Mouse (Mus musculus) v-Abl transformed pro-B cells (cell line): ENCODE measurements around the gene Dmrtb1.

ENCODE experiments used
- in situ Hi-C, 2 experiments: fragments of 400-800 bp; cut with MboI; formaldehyde crosslinking; loops; one replicate each; pipeline ENCODE4 v1.15.1; 2025; ENCODE audit not compliant: unreplicated experiment in 2 of 2

The Dmrtb1 gene

DNA sequence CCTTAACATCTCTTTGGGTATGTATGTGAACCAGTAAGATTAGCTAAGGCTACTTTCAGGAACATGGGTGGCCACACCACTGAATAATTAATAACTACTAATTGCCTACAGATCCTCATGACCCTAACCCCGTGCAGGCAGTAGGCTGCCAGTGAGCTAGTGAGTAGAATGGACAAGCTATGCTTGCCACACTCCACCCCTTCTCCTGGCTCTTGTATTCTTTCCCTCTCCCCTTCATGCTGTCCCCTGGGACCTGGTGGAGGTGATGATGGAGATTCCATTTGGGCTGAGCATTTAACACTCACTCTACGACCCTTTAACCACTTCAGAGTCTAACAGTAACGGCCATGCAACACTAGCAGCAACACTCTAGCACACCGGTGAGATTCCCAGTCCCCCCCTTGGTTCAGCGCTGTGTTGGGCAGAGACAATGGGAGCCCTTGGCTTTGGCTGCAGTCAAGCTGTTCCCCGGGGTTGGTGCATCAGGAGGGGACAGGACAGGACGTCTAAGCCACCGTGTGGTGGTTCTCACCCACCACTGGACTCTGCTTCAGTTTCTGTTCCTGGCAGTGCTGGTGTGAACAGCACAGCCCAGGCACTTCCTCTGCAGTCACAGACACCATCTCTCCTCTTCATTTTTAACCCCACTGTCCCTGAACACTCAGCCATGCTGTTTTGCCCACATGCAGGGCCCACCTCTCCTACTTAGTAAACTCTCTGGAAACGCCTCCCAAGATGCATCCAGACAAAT, 2.8 kb downstream of the Dmrtb1 start:
- in situ Hi-C loops = no loop called here

DNA sequence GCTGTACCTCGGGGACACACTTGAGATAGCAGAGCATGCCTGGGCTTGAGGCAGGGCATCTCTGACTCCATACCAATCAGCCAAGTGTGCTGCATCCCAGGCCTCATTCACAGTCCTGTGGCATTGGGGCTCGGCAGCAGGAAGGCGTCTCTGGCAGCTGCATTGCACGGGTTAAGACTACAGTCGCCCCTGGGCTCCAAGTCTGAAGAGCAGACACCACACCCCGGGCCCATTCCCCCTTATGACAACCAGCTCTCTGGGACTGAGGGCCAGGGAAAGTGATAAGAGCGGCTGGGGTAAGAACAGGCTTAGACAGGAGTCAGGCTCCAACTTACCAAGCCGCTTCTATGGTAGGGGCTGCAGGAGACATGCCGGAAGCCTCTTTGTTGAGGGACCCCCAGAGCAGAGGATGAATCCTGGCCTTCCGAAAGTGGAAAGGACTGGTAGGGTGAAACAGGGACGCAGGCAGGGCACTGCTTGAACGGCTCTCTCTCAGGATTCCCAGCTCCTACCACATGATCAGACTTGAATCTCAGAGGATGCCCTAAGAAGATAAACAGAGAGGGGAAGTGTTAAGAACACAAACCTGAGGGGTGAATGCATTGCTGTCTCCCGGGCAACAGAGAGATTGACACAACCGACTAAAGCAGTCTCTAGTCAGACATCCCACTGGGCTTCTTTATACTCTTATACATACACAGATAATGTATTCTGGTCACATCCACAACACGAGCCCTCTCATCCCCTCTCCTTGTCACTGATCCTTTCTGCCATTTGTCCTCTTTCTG, 3.5 kb downstream of the Dmrtb1 start:
- in situ Hi-C loops = no loop called here

DNA sequence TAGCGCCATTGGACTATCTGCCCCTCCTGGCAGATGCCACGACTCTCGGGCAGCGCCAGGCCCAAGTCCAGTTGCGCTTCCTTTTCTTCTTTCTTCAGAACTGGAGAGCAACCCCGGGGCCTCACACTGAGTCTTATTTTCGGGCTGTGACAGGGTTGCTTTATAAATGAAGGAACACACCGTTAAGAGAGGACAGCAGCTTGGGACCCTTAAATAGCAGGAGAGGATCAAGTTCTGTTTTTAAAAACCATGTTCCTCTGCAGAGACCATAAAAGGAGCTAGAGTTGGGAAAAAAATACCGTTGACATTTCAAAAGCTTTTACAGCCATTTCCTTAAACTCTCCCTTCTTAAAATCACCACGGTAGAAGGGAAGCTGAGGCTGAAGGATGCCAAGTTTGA, 8.4 kb downstream of the Dmrtb1 start:
- in situ Hi-C loops = no loop called here

DNA sequence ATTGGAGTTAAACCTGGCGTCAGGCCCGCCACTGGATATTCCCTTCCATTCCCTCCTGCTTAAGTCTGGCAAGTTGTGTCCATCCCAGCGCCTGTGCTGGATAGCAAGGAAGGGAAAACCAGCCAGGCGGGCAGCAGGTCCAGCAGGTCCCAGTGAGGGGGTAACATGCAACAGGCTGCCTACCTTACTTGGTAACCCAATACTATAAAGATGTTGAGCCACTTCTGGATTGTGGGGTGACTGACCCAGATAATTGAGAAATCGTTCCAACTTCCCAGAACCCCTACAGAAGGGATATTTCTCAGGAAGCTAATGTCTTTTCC, 9.7 kb downstream of the Dmrtb1 start:
- in situ Hi-C loops = loop anchor here (25.0 kb wide), 4 partner anchors 437 to 1062 kb away; partner anchors contain the start of genes Acot11 (in 1 of the 2), Lexm (in 1 of the 2) and Ttc22 (in 1 of the 2)

DNA sequence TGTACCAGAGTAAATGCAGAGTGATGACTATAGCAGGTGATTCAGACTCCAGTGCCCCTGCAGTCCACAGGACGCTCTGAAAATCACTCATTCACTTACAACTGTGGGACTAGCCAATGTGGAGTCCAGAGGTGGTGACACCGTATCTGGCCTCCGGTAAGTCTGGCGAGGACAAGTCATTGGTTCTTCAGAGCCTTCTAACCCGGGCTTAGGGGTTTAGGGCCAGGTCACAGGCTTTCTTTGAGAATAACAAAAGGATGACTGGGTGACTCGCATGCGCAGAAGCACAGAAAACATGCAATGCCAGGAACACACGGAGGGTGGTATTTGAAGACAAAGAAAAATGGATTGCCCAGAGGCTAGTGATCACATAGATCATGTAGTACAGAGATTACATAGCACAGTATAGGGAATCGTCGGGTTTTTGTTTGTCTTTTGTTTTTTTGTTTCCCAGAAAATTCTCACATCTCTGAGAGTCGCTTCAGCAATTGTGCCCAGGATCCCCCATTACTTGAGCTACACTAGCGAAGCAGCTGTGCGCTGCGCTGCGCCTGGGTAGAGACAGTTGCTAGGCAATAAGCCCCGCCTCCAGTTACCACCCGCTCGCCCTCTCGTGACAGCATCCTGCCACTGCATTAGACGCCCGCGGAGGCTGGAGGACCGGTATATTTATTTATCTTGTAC, 10.2 kb downstream of the Dmrtb1 start:
- in situ Hi-C loops = loop anchor here (25.0 kb wide), 4 partner anchors 436 to 1061 kb away; partner anchors contain the start of genes Acot11 (in 1 of the 2), Lexm (in 1 of the 2) and Ttc22 (in 1 of the 2)

DNA sequence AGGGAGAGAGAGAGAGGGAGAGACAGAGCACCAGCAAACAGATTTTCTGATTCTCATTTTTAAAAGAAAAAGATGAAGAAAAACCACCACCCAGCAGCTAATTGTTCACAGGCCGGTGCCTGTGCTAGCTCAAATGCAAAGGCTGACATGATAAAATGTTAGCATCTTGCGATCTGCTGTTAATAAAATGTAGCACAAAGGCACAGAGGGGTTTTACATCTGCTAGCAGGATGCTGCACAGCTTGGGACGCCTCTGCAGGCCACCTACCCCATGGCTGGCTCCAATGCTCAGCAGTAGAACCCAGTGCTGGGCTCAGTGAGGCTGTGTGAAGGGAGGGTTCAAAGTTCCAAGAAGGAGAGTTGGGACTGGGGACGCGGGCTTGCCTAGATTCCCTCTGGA, 13.3 kb downstream of the Dmrtb1 start:
- in situ Hi-C loops = loop anchor here (25.0 kb wide), 4 partner anchors 433 to 1058 kb away; partner anchors contain the start of genes Acot11 (in 1 of the 2), Lexm (in 1 of the 2) and Ttc22 (in 1 of the 2)

DNA sequence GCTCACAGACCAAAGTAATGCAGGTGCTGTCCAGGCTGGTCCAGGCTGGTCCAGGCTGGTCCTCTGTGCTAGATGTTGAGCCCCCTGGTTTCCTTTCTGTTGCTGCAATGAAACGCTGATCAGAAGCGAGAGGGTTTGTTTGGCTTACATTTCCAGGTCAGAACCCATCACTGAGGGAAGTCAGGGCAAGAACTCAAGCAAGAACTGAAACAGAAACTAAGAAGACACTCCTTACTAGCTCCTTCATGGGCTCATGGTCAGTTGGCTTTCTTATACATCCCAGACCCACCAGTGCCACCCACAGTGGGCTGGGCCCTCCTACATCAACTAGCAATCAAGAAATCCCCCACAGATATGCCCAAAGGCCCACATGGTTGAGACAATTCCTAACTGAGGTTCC, 15.5 kb downstream of the Dmrtb1 start:
- in situ Hi-C loops = loop anchor here (25.0 kb wide), 4 partner anchors 431 to 1056 kb away; partner anchors contain the start of genes Acot11 (in 1 of the 2), Lexm (in 1 of the 2) and Ttc22 (in 1 of the 2)

DNA sequence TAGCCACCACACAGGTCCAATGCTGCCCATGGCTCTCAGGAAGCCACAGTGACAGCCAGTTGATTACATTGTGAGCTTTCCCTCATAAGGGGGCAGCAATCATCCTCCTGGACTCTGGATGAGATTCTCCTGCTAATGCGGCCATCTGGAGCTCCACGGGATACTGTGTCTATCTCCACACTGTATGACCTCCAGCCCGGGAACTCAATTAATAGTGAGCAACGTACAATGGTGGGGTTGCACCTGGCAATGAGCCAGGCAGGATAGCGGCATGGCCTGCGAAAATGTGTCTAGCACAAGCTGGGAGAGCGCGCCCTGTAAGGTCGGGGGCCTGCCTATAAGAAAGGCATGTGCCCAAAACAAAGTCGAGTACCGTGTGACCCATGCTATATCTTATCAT, 23.4 kb downstream of the Dmrtb1 start:
- in situ Hi-C loops = loop anchor here (25.0 kb wide), 4 partner anchors 423 to 1048 kb away; partner anchors contain the start of genes Acot11 (in 1 of the 2), Lexm (in 1 of the 2) and Ttc22 (in 1 of the 2)

DNA sequence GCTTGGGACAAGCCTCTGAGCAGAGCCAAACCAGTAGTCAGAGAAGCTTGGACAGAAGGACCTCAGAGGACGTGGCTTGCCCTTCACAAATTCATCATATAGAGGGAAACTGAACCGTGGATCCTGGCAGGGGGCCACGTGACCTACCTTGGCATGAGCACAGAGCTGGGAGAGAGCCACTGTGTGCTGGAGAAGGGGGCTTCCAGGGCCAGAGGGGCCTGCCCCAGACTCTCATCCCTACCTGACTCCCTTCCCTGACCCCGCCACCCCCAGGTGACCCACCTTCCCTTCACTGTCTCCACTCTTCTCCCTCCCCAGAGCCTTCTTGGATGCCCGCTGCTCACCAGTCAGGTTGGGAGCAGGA, 30.8 kb downstream of the Dmrtb1 start:
- in situ Hi-C loops = loop anchor here (5.0 to 25.0 kb wide), 6 partner anchors 192 to 1041 kb away; partner anchors contain the start of genes Acot11 (in 1 of the 2), Lexm (in 1 of the 2) and Ttc22 (in 1 of the 2)

DNA sequence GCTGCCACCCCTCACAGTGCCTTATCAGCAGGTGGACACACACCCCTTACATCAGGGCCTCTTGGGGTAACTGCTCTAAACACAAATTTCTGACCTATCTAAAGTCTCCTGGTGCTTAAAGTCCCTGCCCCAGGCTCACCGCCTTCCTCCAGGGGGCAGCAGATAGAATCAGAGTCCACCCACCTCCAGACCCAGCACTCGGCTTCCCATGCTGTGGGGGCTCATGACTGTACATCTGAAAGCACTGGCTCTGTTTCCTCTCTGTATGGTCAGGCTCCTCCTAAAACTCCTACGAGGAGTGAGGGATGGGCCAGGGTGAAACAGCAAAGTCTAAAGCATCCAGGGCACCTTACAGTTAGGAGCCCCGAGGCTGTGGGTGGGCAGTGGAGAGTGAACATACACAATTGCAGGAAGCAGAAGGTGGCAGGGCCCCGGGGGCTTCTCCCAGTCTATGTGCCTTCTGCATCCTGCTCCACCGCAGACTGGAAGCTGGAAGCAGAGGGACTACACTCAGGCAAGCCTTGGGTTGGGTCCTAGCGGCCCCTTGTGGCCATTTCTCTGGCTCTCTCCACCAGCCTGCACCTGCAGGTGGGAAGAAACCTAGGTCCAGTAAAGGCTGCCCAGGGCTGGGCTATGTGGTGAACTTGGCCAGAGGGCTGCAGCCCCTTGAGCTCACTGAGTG, 31.3 kb downstream of the Dmrtb1 start:
- in situ Hi-C loops = loop anchor here (5.0 to 25.0 kb wide), 6 partner anchors 192 to 1040 kb away; partner anchors contain the start of genes Acot11 (in 1 of the 2), Lexm (in 1 of the 2) and Ttc22 (in 1 of the 2)

DNA sequence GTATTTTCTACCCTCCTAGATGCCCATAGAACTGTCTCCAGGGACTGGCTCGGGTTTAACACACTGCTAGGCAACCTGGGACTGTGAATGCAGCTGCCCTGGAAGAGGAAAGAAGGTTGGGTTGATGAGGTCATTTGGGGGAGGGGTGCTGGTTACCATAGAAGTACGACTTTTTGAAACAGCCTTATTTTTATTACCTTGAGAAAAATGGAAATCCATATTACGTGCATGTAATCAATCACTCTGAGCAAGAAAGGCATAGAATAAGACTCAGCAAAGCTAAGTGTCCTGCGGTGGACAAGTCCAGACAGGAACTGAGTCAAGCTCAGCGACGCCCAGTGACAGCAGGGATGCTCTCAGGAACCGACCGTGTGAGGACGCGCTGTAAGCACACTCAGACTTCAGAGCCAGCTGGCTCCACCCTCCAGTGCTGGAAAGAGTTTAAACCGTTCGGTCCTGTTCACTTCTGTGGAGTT, 33.0 kb downstream of the Dmrtb1 start:
- in situ Hi-C loops = loop anchor here (5.0 to 25.0 kb wide), 6 partner anchors 194 to 1039 kb away; partner anchors contain the start of genes Acot11 (in 1 of the 2), Lexm (in 1 of the 2) and Ttc22 (in 1 of the 2)

DNA sequence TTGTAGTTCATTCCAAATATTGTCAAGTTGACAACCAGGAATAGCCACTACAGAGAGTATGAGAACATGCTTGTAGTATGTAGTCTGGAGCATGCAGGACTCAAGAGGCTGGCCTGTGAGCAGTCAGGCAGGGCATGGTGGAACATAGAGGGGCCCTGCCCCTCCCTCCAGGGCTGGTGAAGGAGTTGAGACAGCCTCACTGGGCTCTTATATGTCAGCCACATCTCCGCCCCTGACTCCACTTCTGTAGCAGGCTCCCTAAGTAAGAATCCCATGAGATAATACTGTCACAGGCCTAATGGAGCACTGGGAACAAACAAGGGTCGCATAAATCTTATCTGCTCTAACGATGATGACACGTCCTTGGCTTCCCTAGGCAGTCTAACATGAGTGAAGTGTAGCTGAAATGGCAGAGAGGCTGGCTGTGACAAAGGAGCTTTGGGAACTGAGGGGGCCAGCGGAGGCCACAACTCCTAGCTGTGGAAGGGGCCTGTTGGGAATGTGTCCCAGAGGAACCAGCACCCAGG, 35.0 kb downstream of the Dmrtb1 start:
- in situ Hi-C loops = no loop called here

DNA sequence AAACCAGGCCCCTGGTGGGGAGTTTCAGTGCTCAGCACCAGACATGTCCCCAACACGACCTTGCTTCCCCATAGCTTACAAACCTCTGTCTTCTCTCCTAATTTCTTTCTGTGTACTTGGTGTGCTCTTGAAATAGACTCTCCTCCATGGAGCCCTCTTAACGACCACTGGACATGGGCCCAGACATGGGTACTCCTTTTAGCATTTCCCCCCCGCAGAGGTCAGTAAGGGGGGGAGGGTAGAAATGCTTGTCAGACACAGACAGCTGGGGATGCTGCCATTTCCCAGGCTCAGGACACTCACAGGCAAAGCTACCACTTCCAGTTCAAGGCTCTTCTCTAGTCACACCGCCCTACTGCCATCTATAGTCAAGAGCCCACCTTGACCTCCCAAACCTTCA, 42.4 kb downstream of the Dmrtb1 start:
- in situ Hi-C loops = no loop called here

DNA sequence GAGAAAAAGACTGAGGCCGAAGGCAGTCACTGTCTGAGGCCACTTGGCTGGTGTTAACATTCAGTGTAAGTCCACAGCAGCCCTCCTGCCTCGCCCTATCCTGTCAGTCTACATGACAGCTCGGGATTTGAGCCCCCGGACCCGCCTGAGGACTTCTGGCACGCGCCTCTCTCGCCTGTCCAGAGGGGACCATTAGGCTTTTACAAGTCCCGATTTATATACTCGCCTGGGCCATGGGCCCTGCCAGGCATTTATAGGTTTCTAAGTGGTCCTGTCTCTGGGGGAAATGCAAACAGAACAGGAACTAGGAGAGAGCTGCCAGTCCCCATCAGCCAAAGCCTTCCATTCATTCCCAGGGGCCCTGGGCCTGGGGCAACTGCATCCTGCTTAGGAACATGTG, 45.7 kb downstream of the Dmrtb1 start:
- in situ Hi-C loops = no loop called here

DNA sequence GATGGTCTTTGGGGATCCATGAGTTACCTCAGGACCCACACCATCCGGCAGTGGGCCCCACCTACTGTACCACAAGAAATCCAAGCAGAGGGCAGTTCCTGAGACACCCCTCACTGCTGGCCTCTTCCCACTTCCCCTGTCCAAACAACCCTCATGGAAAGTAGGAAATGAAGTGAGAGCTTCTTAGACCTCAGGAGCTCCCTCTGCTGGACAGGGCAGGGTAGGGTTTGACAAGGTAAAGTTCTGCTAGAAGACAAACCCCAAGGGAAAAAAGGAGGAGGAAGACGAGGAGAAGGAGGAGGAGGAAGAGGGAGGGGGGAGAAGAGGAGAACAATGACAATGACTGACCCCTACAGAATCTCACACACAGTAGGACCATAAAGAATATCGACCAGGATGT, 46.4 kb downstream of the Dmrtb1 start:
- in situ Hi-C loops = no loop called here

DNA sequence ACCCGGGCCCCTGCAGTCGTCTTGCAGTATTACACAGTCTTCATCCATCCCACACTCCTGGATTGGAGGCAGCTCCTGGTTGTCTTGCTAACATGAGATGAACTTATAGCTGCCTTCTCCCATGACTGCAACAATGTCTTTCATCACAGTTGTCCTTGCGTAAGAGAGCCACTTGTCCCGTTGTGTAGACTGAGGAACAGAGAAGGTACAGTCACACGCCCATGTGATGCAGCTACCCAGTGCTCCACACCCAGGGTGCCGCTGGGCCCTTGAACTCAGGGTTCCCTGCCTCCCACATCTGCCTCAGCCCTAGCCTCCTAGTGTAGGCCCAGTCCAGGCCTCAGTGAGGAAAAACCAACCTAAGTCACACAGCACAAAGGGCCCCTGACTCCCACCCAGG, 47.9 kb downstream of the Dmrtb1 start:
- in situ Hi-C loops = no loop called here

DNA sequence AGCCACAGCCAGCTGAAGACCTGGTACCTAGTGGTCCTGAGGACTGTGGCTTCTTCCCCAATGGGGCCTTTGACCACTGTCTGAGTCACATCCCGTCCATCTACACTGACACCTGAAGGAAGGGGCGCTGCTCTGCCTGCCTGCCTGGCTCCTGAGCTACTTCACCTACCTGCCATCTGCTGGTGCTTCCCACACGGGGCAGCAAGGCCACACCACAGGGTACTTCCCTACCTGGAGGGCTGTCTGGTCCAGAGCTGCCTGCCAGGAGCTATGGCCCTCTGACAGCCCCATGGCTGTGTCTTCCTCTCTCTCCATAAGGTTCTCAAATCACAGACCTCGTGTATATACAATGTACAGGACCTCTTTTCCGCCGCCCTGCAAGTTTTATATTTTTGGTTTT, 49.4 kb downstream of the Dmrtb1 start:
- in situ Hi-C loops = no loop called here

DNA sequence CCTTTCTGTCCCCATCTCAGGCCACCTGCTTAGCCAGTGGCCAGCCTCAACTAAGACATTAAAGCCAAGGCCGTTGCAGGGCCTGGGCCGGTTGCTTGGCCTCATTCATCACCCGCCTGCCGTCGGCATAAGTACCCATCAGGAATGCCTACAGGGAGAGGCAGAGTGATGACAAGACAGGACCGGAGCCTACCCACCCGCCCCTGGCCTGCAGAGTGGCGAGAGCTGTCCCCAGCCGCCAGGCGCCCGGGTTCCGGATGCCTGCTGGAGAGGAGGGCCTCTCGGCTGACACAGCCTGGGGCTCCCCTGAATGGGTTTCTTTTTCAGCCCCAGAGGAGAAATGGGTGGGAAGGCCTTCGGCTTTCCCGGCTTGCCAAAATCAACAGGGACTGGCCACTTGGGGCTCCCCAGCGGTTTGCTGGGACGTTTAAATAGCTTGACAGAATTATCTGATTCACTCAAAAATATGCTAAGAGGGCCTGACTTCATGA, 55.1 kb downstream of the Dmrtb1 start:
- in situ Hi-C loops = no loop called here

DNA sequence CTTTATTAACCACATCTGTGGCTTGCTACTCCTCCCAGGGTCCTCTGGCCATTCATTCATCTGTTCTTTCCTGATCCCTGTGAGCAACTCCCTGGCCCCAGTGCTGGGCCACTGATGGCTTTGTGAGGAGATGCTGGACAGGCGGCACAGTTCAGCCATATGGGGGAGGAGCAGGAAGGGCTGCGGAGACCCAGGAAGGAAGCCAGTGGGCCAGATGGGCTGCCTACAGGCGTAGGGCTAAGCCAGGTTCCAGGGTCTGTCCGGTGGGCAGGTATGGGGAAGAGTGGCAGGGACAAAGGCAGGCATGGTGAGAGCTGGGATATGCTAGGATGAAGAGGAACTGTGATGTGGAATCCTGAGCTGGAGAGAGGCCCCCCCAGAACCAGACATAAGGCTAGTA, 55.8 kb downstream of the Dmrtb1 start:
- in situ Hi-C loops = no loop called here
